Mouse (Mus musculus) limb, embryonic 14.5 days (tissue): ENCODE results near the gene Olfr583. TPM values are rescaled to one million over a fixed set of nuclear protein-coding genes. Genes with fewer than 3 reads are reported as not detected.

ENCODE experiments used
- ATAC-seq: fragments of 200-750 bp; cut with Nextera tagmentation; 2 replicates; pipeline ENCODE4 v1.8.0; 2017; ENCODE audit warnings: low read depth, moderate number of reproducible peaks, moderate TSS enrichment; ENCODE audit not compliant: low FRiP score
- DNase-seq: peaks from one replicate; pipeline ENCODE4 v3.0.0-alpha.2; 2015; ENCODE audit warnings: low spot score
- H3K27ac ChIP-seq: fragments of 300-500 bp; sonication (generic); replicated peaks from 2 replicates; pipeline ENCODE4 v1.5.1; 2014; ENCODE audit warnings: low read depth, mild to moderate bottlenecking, low read length, moderate library complexity, mixed read lengths
- H3K27me3 ChIP-seq: fragments of 300-500 bp; sonication (generic); 2 replicates; pipeline ENCODE4 v1.6.1; 2014; ENCODE audit warnings: low read length, mixed read lengths; ENCODE audit not compliant: control insufficient read depth, insufficient read depth
- H3K36me3 ChIP-seq: fragments of 300-500 bp; sonication (generic); 2 replicates; pipeline ENCODE4 v1.6.1; 2014; ENCODE audit warnings: mild to moderate bottlenecking, low read length, moderate library complexity, mixed read lengths; ENCODE audit not compliant: control insufficient read depth, insufficient read depth
- H3K4me1 ChIP-seq: fragments of 300-500 bp; sonication (generic); 2 replicates; pipeline ENCODE4 v1.6.1; 2014; ENCODE audit warnings: antibody characterized with exemption, low read length, mixed read lengths; ENCODE audit not compliant: control insufficient read depth, insufficient read depth
- H3K4me2 ChIP-seq: fragments of 300-500 bp; sonication (generic); replicated peaks from 2 replicates; pipeline ENCODE4 v1.6.1; 2014; ENCODE audit warnings: low read depth, mild to moderate bottlenecking, low read length, moderate library complexity; ENCODE audit not compliant: severe bottlenecking
- H3K4me3 ChIP-seq: fragments of 300-500 bp; sonication (generic); replicated peaks from 2 replicates; pipeline ENCODE4 v1.5.1; 2014; ENCODE audit warnings: low read length
- H3K9ac ChIP-seq: fragments of 300-500 bp; sonication (generic); 2 replicates; pipeline ENCODE4 v1.6.1; 2014; ENCODE audit warnings: mild to moderate bottlenecking, low read depth, low read length, moderate library complexity; ENCODE audit not compliant: severe bottlenecking
- H3K9me3 ChIP-seq: fragments of 300-500 bp; sonication (generic); 2 replicates; pipeline ENCODE4 v1.6.1; 2016; ENCODE audit warnings: low read length; ENCODE audit not compliant: control insufficient read depth
- POLR2A ChIP-seq: fragments of 200-500 bp; IDR thresholded peaks from 2 replicates; pipeline ENCODE4 v1.8.0; 2012; ENCODE audit warnings: inconsistent platforms, mild to moderate bottlenecking, moderate library complexity, borderline replicate concordance; ENCODE audit not compliant: insufficient read depth, insufficient read length; ENCODE audit errors: extremely low read depth
- WGBS: fragments of 180-500 bp; shearing (Covaris S2); extraction: QIAGEN DNeasy Blood & Tissue Kit; methylation state at CpG from one replicate; pipeline ENCODE4 v1.1.7; 2014; 5-methylcytosine and 5-hydroxymethylcytosine counted together
- polyA plus RNA-seq, 2 experiments: library from polyadenylated mRNA; depleted of rRNA in 1 of 2; stranded (reverse) in 1 of 2; unstranded in 1 of 2; fragments of >200 nt; fragmentation: Nextera tagmentation in 1 of 2; extraction: Ambion mirVana in 1 of 2; gene quantifications; 2 replicates each; pipeline versions ENCODE4 v1.2.1 to v1.2.3; 2012 to 2014

Gene Olfr583
- polyA plus RNA-seq (2012; rRNA removed), result not detected in 2 replicates
- not detected in 2 replicates for polyA plus RNA-seq (2014; fragmentation: Nextera tagmentation; extraction: Ambion mirVana)

DNA sequence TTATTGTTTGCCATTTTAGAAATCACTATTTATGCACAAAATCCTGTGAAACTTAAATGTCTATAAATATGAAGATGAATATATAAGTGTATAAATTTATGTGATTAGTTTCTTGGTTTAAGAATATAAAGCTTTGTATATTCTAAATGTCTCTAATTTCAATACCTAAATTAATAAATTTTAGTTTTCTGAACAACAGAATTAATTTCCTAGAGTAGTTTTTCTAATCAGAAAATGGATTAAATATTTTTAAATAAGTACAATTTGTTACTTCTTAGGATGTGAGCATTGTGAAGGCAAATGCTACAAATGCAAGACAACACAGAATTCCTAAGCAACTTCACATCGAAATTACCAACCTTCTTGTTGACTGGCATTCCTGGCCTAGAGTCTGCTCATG is at the start of gene Olfr583:
Olfr583 (plus strand) TSS at position 301 of the 400 bp plus-strand sequence.
- Histone ChIP-seq H3K9me3 (no peaks in the 10 kb centered on the region), H3K4me3 (no peak within 1 kb of the TSS), H3K9ac (no peak within 1 kb of the TSS), H3K27me3 (no peaks in the 10 kb centered on the region), H3K27ac (no peak within 1 kb of the TSS), H3K4me2 (no peak within 1 kb of the TSS), H3K36me3 (no peaks in the 10 kb centered on the region), H3K4me1 (no peaks in the 10 kb centered on the region)
- WGBS, result 66% methylated on average over 1 of the region's 1 CpGs
- TF ChIP-seq POLR2A, result no peak
- ATAC-seq, result no peak
- DNase-seq, result no peak

DNA sequence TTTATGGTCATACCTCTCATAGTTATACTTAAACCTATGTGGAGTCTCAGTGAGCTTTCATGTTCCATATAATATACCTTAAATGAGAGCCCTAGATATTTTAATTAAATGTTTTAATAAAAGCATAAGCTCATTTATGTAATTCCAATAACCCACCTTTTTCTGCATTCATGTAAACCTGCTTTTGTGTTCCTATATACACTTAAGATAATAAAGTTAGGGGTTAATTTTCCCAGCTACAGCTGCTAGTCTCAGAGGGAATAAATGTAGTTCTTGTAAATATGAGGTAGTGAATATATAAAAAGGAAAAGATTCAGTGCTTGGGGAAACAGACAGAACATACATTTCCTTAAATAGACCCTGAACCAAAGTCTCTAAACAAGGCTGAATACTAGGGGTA is 13.4 kb upstream of the Olfr583 start, which contains the start of gene Olfr582:
Olfr582 (plus strand) TSS at position 301 of the 400 bp plus-strand sequence.
- TF ChIP-seq POLR2A, result no peak
- ATAC-seq (no peak), DNase-seq (no peak)
- H3K4me1 ChIP-seq, result no peaks in the 10 kb centered on the region
- no peak within 1 kb of the TSS for H3K9ac ChIP-seq
- H3K27me3 ChIP-seq, result no peaks in the 10 kb centered on the region
- no peaks in the 10 kb centered on the region for H3K9me3 ChIP-seq
- no peak within 1 kb of the TSS for H3K4me3 ChIP-seq
- H3K36me3 ChIP-seq, result no peaks in the 10 kb centered on the region
- H3K4me2 ChIP-seq, result no peak within 1 kb of the TSS
- H3K27ac ChIP-seq, result no peak within 1 kb of the TSS

DNA sequence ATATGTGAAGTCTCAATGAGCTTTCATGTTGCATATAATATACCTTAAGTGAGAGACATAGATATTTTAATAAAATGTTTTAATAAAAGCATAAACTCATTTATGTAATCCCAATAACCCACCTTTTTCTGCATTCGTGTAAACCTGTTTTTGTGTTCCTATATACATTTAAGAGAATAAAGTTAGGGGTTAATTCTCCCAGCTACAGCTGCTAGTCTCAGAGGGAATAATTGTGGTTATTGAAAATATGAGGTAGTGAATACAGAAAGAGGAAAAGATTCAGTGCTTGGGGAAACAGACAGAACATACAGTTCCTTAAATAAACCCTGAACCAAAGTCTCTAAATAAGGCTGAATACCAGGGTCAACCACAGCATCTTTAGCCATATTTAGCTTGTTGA is 30.5 kb downstream of the Olfr583 start, which contains the start of gene Olfr584:
Olfr584 (plus strand) TSS at position 301 of the 400 bp plus-strand sequence.
- H3K27ac ChIP-seq, result no peak within 1 kb of the TSS
- ATAC-seq (no peak), DNase-seq (no peak)
- H3K4me2 ChIP-seq, result no peak within 1 kb of the TSS
- no peak within 1 kb of the TSS for H3K9ac ChIP-seq
- H3K27me3 ChIP-seq, result no peaks in the 10 kb centered on the region
- H3K4me1 ChIP-seq, result no peaks in the 10 kb centered on the region
- no peak within 1 kb of the TSS for H3K4me3 ChIP-seq
- WGBS, result 63% methylated on average over 1 of the region's 1 CpGs
- no peaks in the 10 kb centered on the region for H3K36me3 ChIP-seq
- no peak for TF ChIP-seq POLR2A
- peaks cover 9% of the 10 kb centered on the region; the same call in 1 of the 2 replicates for H3K9me3 ChIP-seq

DNA sequence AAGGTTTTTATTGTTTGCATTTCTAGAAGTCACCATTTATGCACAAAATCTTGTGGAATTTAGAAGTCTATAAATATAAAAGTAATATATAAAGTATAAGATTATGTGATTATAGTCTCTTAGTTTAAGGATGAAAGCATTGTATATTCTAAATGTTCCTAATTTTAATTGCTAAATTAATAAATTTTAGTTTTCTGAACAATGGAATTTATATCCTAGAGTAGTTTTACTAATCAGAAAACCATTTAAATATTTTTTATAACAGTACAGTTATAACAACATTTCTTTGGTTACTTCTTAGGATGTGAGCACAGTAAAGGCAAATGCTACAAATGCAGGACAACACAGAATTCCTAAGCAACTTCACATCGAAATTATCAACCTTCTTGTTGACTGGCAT is 46.3 kb downstream of the Olfr583 start, which contains the start of gene Olfr585:
Olfr585 (plus strand) TSS at position 301 of the 400 bp plus-strand sequence.
- Histone ChIP-seq H3K9ac (no peak within 1 kb of the TSS), H3K27ac (no peak within 1 kb of the TSS), H3K4me2 (no peak within 1 kb of the TSS), H3K36me3 (no peaks in the 10 kb centered on the region), H3K4me3 (no peak within 1 kb of the TSS), H3K4me1 (no peaks in the 10 kb centered on the region), H3K27me3 (no peaks in the 10 kb centered on the region), H3K9me3 (no peaks in the 10 kb centered on the region)
- ATAC-seq, result no peak
- TF ChIP-seq POLR2A, result no peak
- WGBS, result 83% methylated on average over 1 of the region's 1 CpGs
- no peak for DNase-seq

Other genes starting within 250 kb of the Olfr583 start
- gene Olfr564, start 247.8 kb upstream of the Olfr583 start, polyA plus RNA-seq (2012; rRNA removed), result not detected in 2 replicates
- gene Olfr564, start 247.8 kb upstream of the Olfr583 start, polyA plus RNA-seq (2014; fragmentation: Nextera tagmentation; extraction: Ambion mirVana), result not detected in 2 replicates
- not detected in 2 replicates for gene Olfr566, start 192.5 kb upstream of the Olfr583 start, polyA plus RNA-seq (2012; rRNA removed)
- gene Olfr566, start 192.5 kb upstream of the Olfr583 start, polyA plus RNA-seq (2014; fragmentation: Nextera tagmentation; extraction: Ambion mirVana), result not detected in 2 replicates
- gene Olfr568, start 174.2 kb upstream of the Olfr583 start, polyA plus RNA-seq (2012; rRNA removed), result not detected in 2 replicates
- not detected in 2 replicates for gene Olfr568, start 174.2 kb upstream of the Olfr583 start, polyA plus RNA-seq (2014; fragmentation: Nextera tagmentation; extraction: Ambion mirVana)
- gene Olfr569, start 160.4 kb upstream of the Olfr583 start, polyA plus RNA-seq (2012; rRNA removed), result not detected in 2 replicates
- gene Olfr569, start 160.4 kb upstream of the Olfr583 start, polyA plus RNA-seq (2014; fragmentation: Nextera tagmentation; extraction: Ambion mirVana), result not detected in 2 replicates
- gene Olfr570, start 156.7 kb upstream of the Olfr583 start, polyA plus RNA-seq (2012; rRNA removed), result not detected in 2 replicates
- not detected in 2 replicates for gene Olfr570, start 156.7 kb upstream of the Olfr583 start, polyA plus RNA-seq (2014; fragmentation: Nextera tagmentation; extraction: Ambion mirVana)
- gene Olfr571, start 133.8 kb upstream of the Olfr583 start, polyA plus RNA-seq (2012; rRNA removed), result not detected in 2 replicates
- not detected in 2 replicates for gene Olfr571, start 133.8 kb upstream of the Olfr583 start, polyA plus RNA-seq (2014; fragmentation: Nextera tagmentation; extraction: Ambion mirVana)
- gene Olfr572, start 126.9 kb upstream of the Olfr583 start, polyA plus RNA-seq (2012; rRNA removed), result not detected in 2 replicates
- gene Olfr572, start 126.9 kb upstream of the Olfr583 start, polyA plus RNA-seq (2014; fragmentation: Nextera tagmentation; extraction: Ambion mirVana), result not detected in 2 replicates
- not detected in 2 replicates for gene Olfr573-ps1, start 108.7 kb upstream of the Olfr583 start, polyA plus RNA-seq (2012; rRNA removed)
- not detected in 2 replicates for gene Olfr573-ps1, start 108.7 kb upstream of the Olfr583 start, polyA plus RNA-seq (2014; fragmentation: Nextera tagmentation; extraction: Ambion mirVana)
- gene Olfr574, start 102.8 kb upstream of the Olfr583 start, polyA plus RNA-seq (2012; rRNA removed), result not detected in 2 replicates
- gene Olfr574, start 102.8 kb upstream of the Olfr583 start, polyA plus RNA-seq (2014; fragmentation: Nextera tagmentation; extraction: Ambion mirVana), result not detected in 2 replicates
- not detected in 2 replicates for gene Olfr575, start 92.5 kb upstream of the Olfr583 start, polyA plus RNA-seq (2012; rRNA removed)
- not detected in 2 replicates for gene Olfr575, start 92.5 kb upstream of the Olfr583 start, polyA plus RNA-seq (2014; fragmentation: Nextera tagmentation; extraction: Ambion mirVana)
- gene Olfr576, start 88.6 kb upstream of the Olfr583 start, polyA plus RNA-seq (2012; rRNA removed), result not detected in 2 replicates
- not detected in 2 replicates for gene Olfr576, start 88.6 kb upstream of the Olfr583 start, polyA plus RNA-seq (2014; fragmentation: Nextera tagmentation; extraction: Ambion mirVana)
- not detected in 2 replicates for gene Olfr577, start 75.4 kb upstream of the Olfr583 start, polyA plus RNA-seq (2012; rRNA removed)
- not detected in 2 replicates for gene Olfr577, start 75.4 kb upstream of the Olfr583 start, polyA plus RNA-seq (2014; fragmentation: Nextera tagmentation; extraction: Ambion mirVana)
- gene Olfr578, start 62.0 kb upstream of the Olfr583 start, polyA plus RNA-seq (2012; rRNA removed), result not detected in 2 replicates
- not detected in 2 replicates for gene Olfr578, start 62.0 kb upstream of the Olfr583 start, polyA plus RNA-seq (2014; fragmentation: Nextera tagmentation; extraction: Ambion mirVana)
- gene Olfr582, start 13.3 kb upstream of the Olfr583 start, polyA plus RNA-seq (2012; rRNA removed), result not detected in 2 replicates
- gene Olfr582, start 13.3 kb upstream of the Olfr583 start, polyA plus RNA-seq (2014; fragmentation: Nextera tagmentation; extraction: Ambion mirVana), result not detected in 2 replicates
- gene Olfr584, start 30.6 kb downstream of the Olfr583 start, polyA plus RNA-seq (2012; rRNA removed), result not detected in 2 replicates
- gene Olfr584, start 30.6 kb downstream of the Olfr583 start, polyA plus RNA-seq (2014; fragmentation: Nextera tagmentation; extraction: Ambion mirVana), result not detected in 2 replicates
- gene Olfr585, start 46.4 kb downstream of the Olfr583 start, polyA plus RNA-seq (2012; rRNA removed), result not detected in 2 replicates
- not detected in 2 replicates for gene Olfr585, start 46.4 kb downstream of the Olfr583 start, polyA plus RNA-seq (2014; fragmentation: Nextera tagmentation; extraction: Ambion mirVana)
- gene Olfr586, start 74.3 kb downstream of the Olfr583 start, polyA plus RNA-seq (2012; rRNA removed), result not detected in 2 replicates
- gene Olfr586, start 74.3 kb downstream of the Olfr583 start, polyA plus RNA-seq (2014; fragmentation: Nextera tagmentation; extraction: Ambion mirVana), result not detected in 2 replicates
- not detected in 2 replicates for gene Olfr588-ps1, start 89.6 kb downstream of the Olfr583 start, polyA plus RNA-seq (2012; rRNA removed)
- not detected in 2 replicates for gene Olfr588-ps1, start 89.6 kb downstream of the Olfr583 start, polyA plus RNA-seq (2014; fragmentation: Nextera tagmentation; extraction: Ambion mirVana)
- not detected in 2 replicates for gene Olfr589, start 105.1 kb downstream of the Olfr583 start, polyA plus RNA-seq (2012; rRNA removed)
- not detected in 2 replicates for gene Olfr589, start 105.1 kb downstream of the Olfr583 start, polyA plus RNA-seq (2014; fragmentation: Nextera tagmentation; extraction: Ambion mirVana)
- gene Olfr591, start 127.0 kb downstream of the Olfr583 start, polyA plus RNA-seq (2012; rRNA removed), result not detected in 2 replicates
- gene Olfr591, start 127.0 kb downstream of the Olfr583 start, polyA plus RNA-seq (2014; fragmentation: Nextera tagmentation; extraction: Ambion mirVana), result not detected in 2 replicates
- gene Olfr592, start 133.5 kb downstream of the Olfr583 start, polyA plus RNA-seq (2012; rRNA removed), result not detected in 2 replicates
- not detected in 2 replicates for gene Olfr592, start 133.5 kb downstream of the Olfr583 start, polyA plus RNA-seq (2014; fragmentation: Nextera tagmentation; extraction: Ambion mirVana)
- not detected in 2 replicates for gene Olfr593, start 160.6 kb downstream of the Olfr583 start, polyA plus RNA-seq (2012; rRNA removed)
- gene Olfr593, start 160.6 kb downstream of the Olfr583 start, polyA plus RNA-seq (2014; fragmentation: Nextera tagmentation; extraction: Ambion mirVana), result not detected in 2 replicates
- not detected in 2 replicates for gene Olfr594, start 165.7 kb downstream of the Olfr583 start, polyA plus RNA-seq (2012; rRNA removed)
- gene Olfr594, start 165.7 kb downstream of the Olfr583 start, polyA plus RNA-seq (2014; fragmentation: Nextera tagmentation; extraction: Ambion mirVana), result not detected in 2 replicates
- not detected in 2 replicates for gene Usp17ld, start 201.2 kb downstream of the Olfr583 start, polyA plus RNA-seq (2012; rRNA removed)
- not detected in 2 replicates for gene Usp17ld, start 201.2 kb downstream of the Olfr583 start, polyA plus RNA-seq (2014; fragmentation: Nextera tagmentation; extraction: Ambion mirVana)